Mouse (Mus musculus) right cerebral cortex, postnatal 14 days (tissue): ENCODE measurements around the gene Lrrc42.

ENCODE experiments used
- DNase-seq: peaks from one replicate; pipeline ENCODE4 v3.0.0; 2022

Gene Lrrc42

GRCm38 (mm10) chr4:107185703-107186102 is 67.6 kb downstream of the Lrrc42 start:
- no peak for DNase-seq
